Mouse (Mus musculus) kidney, postnatal 25 days (tissue): ENCODE results near the gene Cds1.

Experiments
- DNase-seq, 2 experiments: peaks; one replicate each; pipeline ENCODE4 v3.0.0; 2021; ENCODE audit warnings: mixed read lengths in 2 of 2

Cds1 gene

GRCm38 (mm10) chr5:101779376-101779863, 14.5 kb downstream of the Cds1 start:
- no peak for DNase-seq

DNA sequence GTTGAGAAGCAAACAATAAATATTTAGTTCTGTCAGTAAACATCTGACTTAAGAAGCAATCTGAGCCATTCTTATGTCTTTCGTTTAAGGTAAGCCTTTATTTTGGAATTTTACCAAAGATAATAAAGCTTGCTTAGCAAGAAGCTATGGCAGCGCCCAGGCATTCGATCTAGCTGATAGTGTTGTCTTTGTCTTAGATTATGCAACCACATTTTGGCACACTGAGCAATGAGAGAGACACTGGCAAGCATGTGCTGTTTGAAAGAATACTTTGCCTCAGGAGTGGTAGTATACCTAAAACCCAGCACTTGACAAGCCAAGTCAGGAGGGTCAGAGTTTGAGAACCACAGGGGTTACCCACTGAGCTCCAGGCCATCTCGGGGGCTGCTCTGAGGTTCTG, 16.0 kb downstream of the Cds1 start:
- no peak for DNase-seq

- no peak for DNase-seq
These were observed 19.4 kb downstream of the Cds1 start for GRCm38 (mm10) chr5:101784328-101784727.

GRCm38 (mm10) chr5:101784787-101785186, 19.9 kb downstream of the Cds1 start:
- DNase-seq = no peak

GRCm38 (mm10) chr5:101785921-101786614, 21.1 kb downstream of the Cds1 start:
- no peak for DNase-seq

GRCm38 (mm10) chr5:101789770-101790169, 24.8 kb downstream of the Cds1 start:
- no peak for DNase-seq

- no peak for DNase-seq
These were observed 25.6 kb downstream of the Cds1 start for GRCm38 (mm10) chr5:101790560-101790959.

- no peak for DNase-seq
These were observed 27.7 kb downstream of the Cds1 start for GRCm38 (mm10) chr5:101792665-101793064.

- no peak for DNase-seq
These were observed 37.0 kb downstream of the Cds1 start for GRCm38 (mm10) chr5:101801891-101802290.

- no peak for DNase-seq
These were observed 37.6 kb downstream of the Cds1 start for GRCm38 (mm10) chr5:101802358-101803022.

- DNase-seq = no peak
These were observed 46.6 kb downstream of the Cds1 start for GRCm38 (mm10) chr5:101811296-101812169.

- DNase-seq = no peak
These were observed 51.9 kb downstream of the Cds1 start for GRCm38 (mm10) chr5:101816822-101817221.

GRCm38 (mm10) chr5:101819216-101819615, 54.3 kb downstream of the Cds1 start:
- DNase-seq = no peak

DNA sequence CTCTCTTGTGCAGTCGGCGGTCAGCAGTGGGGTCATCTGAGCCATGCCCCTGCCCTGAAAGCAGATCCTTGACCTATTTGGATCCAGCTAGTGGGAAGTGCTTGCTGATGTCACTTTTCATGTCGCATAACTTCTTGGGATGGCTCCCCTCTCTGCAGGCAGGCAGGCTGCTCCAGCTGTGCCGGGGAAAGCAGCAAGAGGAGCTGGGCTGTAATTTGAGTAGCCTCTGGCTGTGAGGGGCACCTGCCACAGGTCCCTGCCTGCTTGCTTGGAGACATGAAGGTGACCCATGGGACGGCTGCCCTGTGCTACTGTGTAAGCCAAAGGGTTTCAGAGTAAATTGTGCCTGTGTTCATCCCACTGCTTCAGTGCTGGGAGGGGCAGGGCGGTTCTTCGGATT, 54.9 kb downstream of the Cds1 start:
- DNase-seq = peak in 1 of 2 experiments; percentile 44

DNA sequence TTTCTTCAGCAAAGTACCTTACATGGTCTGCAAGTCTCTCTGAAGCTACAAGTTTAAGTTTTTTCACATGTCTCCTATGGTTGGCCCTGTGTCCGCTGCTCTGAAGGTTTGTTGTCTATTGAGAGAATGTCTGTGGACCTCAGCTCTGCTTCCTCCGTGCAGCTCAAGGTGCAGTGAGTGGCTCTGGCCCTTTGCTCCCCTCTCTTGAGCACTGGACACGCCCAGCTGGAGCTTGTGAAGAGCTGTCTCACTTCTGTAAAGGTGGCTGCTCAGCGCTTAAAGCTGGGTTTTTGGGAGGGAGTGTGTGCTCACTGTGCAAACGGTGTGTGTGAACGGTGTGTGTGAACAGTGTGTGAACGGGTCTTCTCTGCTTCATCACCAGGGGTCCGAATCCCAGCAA, 56.1 kb downstream of the Cds1 start:
- peak; percentile 60 to 72 for DNase-seq

DNA sequence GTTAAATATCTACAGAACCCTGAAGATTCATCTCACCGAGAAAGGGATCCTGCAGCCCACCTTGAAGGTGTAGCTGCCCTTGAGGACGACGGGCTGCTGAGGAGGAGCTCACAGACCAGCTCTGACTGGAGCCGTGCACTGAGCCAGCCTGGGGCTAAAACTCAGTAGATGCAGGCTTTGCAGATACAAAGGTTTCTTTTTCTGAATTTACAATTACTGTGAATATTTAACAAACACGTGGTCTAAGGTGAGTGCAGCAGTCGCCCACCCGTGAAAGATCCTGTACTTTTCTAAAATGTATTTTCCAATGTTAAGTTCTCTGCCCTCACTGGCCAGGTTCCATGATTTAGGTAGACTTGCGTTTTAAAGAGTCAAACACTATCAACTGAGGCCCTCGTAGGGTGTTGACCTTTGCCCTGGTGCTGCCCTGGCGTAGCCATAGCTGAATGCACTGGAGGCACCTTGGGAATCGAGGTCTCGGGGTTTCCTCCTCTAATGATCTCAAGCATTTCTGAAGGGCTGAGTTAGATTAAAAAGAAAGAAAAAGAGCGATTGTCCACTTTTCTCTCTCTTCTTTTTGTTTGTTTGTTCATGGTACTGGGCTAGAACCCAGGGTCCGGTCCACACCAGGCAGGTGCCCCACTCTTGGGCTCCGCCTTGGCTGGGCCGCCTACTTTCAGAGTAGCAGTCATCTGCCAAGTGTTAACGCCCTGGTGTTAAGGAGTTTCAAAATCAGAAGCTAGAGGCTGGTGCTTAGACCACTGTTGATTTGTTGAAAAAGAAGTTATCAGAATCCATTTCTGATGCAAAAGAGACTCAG, 56.8 kb downstream of the Cds1 start:
- DNase-seq = peak; percentile 40 to 68

GRCm38 (mm10) chr5:101822311-101822670, 57.4 kb downstream of the Cds1 start:
- DNase-seq = no peak

GRCm38 (mm10) chr5:101825111-101825911, 60.4 kb downstream of the Cds1 start:
- no peak for DNase-seq

DNA sequence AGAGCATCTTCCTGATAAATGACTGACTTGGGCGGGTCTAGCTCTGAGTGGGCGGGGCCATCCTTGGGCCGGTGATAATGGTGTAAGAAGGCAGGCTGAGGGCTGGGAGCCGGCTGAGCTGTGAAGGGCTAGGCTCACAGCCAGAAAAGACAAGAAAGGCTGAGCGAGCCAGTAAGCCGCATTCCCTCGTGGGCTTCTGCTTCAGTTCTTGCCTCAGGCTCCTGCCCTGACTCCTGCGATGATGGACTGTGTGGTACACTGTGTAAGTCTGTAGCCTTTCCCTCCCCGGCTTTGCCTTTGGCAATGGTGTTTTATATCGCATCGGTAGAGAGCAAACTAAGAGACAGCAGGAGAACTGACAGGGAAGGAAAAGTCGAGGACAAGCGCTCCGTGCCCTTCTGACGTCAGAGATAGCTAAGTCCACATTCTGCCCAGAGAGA, 61.6 kb downstream of the Cds1 start:
- DNase-seq = peak; percentile 73 to 79

GRCm38 (mm10) chr5:101827477-101827876, 62.5 kb downstream of the Cds1 start:
- no peak for DNase-seq

DNA sequence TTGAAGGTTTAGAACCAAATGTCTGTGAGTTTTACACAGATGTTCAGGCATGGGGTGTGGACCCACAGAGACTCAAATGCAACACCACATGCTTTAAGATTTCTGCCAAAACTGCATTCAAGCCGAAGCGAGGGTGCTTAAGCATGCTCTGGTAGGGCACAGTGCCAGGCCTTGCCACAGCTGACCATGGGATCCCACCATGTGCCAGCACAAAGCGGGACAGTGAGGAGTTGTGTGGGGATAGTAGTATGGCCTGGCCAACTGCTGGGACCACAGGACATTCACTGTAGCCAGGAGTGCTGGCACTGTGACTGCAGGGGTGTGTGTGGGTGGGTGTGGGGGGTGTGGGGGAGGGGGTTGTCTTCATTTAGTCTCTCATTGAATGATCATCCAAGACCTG, 64.0 kb downstream of the Cds1 start:
- DNase-seq = no peak

- DNase-seq = no peak
These were observed 65.2 kb downstream of the Cds1 start for GRCm38 (mm10) chr5:101830180-101830579.
